Mouse (Mus musculus): ENCODE measurements around the gene Cttnbp2nl.

GRCm38 (mm10) chr3:104963331-104964276 lies 89.3 kb downstream of the Cttnbp2nl start:
- no peak for TF ChIP-seq CTCF (IDR thresholded peaks at IDR 0.05; ENCODE audit: low read depth, low read length)
- TF ChIP-seq TAL1 (conservative IDR thresholded peaks at IDR 0.05; ENCODE audit: low read depth, low read length): no peak
- TF ChIP-seq GATA1 (IDR thresholded peaks at IDR 0.05; ENCODE audit: borderline replicate concordance, low read length): no peak
- TF ChIP-seq POLR2AphosphoS5 (IDR thresholded peaks at IDR 0.05; ENCODE audit: insufficient replicate concordance, low read depth, low read length): no peak
